Mouse (Mus musculus) adrenal gland, postnatal 25 days (tissue): Measurements from ENCODE around the gene Kif23. TPM values are rescaled to one million over a fixed set of nuclear protein-coding genes. Genes with fewer than 3 reads are reported as not detected.

Source experiments
- DNase-seq: peaks from one replicate; pipeline ENCODE4 v3.0.0; 2021; ENCODE audit warnings: mixed read lengths
- total RNA-seq: library from RNA; stranded (reverse); gene quantifications from 2 replicates; pipeline ENCODE4 v1.2.3, GENCODE M21; 2021

The Kif23 gene
- total RNA-seq, 1 experiment from 2014 or later, result 13.8 TPM

DNA sequence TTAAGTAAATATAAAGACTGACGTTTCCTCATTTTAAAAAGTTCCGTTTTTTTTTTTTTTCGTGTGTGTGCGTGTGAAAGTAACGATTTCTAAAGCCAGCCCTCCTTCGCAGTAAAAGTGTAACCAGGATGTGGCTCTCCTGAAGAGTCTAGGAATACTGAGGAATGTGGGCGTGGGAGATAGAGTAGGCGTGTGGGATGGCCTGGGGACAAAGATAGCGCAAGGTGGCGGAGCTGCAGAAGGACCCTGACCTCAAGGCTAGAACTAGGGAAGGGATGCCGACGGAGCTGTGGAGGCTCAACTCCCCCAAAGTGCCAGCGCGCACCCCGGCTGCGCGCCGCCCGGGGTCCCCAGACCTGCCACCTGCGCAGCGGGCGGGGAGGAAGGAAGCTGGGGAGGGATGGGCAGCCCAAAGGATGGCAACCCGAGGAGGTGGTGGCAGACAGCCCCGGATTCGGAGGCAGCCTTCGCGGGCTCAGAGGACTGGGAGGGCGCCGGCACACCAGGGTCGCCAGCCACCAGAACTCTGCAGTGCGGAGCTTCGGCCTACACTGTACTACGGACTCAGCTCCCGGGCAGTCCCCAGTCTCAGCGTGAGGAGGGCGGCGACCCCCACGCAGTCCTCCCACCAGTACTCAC, 482 bp downstream of the Kif23 start:
- peak; percentile 18 for DNase-seq

DNA sequence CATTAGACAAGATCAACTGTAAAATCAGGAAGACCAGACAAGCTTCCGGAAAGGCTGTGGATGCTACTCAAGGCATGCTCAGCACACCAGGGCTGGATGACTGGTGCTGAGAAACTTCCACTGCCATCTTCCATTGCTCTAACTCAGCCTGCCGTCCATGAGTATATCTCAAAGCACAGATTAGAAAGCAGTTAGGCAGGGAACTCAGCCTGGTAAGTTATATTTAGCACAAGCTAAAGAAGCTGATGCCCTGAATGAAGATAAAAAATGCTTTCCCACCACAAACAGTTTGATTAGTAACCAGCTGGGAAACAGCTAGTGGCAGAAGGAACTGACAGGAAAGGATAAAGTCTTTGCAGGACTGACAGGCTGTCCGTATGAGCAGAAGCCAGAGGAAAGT, 5.5 kb downstream of the Kif23 start:
- no peak for DNase-seq

DNA sequence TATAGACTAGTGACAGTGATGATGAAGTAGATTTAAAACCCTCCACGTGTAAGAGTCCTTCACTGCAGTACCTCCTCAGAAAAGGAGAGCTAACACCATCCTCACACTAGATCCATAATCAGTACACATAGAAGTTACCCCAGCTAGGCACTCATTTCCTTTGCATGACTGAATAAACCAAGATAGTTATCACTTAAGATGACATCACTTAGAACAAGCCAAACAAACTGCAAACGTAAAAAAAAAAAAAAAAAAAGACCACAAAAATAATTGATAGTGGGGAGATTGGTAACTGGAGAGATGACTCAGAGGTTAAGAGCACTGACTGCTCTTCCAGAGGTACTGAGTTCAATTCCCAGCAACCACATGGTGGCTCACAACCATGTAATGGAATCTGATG, 13.2 kb downstream of the Kif23 start:
- no peak for DNase-seq

DNA sequence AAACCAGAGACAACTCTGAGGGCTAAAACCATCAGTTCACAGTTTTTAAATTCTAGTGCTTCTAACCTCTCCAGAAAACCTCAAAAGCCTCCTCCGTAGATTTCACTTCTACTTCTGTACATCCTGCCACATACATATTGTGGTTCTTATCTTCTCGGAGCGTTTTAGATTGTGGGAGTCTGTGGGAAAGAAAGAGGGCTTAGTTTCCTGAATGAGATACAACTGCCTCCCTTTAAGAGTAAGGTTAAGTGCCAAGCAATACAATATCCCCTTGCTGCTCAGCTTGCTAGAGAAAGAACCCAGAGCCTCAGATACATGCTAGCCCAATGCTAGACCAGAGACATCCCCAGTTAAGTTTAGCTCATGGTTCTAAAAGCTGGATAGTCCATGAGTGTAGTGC, 14.6 kb downstream of the Kif23 start:
- DNase-seq, result no peak

DNA sequence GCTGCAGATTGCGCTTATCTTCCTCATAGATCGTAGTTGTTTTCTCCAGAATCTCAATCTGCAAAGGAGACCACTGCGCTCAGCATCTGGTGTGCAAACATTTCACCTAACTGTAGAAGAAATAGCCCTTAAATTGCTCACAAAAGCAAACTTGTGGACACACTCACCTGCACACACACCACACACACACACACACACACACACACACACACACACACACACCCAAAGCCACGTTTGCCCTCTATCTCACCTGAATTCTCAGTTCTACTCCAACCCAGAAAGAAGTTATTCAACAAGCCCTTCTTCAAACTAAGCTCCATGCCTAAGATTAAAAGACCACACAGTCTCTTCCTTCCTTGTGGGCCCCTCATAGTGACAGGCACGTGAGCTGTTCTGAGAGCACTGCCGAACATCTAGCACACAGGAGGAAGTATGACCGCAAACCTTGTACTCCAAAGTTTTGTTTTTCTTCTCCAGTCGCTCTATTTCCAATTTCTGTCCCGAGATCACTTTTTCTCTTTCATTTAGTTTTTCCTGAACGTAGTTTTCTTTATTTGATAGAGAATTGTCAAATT, 21.4 kb downstream of the Kif23 start:
- no peak for DNase-seq

DNA sequence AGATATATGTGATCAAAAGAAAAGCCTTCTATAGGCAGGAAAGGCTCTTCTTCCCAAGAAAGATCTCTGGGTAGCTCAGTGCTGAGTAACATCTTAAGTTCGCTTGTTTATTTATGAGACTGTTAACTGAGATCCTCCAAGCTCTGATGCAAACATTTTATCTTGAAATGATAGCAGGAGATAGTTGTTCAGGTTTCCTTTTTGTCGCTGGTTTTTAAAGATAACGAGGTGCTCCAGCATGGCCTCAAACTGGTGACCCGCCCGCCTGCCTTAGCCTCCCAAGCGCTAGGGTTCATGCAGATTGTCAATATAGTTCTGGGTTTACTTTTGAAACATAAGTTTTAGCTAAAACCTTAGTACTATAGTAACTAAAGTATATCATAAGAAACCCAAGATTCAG, 26.2 kb downstream of the Kif23 start:
- DNase-seq, result no peak

DNA sequence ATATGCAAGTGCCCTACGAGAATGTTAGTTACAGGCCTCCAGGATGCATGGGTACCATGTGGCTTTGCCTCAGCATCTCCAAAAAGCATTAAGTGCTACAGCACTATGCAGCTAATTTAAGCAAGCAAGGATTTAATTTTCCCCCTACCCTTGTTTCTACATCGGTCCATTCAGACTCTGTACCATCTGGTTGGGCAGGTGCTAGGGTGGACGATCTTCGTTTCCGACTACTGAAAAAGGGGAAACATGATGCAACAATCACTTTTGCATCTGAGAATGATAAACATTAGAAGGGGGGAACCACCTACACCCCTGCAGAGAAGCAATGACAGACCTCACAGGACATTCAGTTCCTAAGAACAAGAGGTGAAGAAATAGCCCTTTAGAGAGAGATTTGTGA, 27.1 kb downstream of the Kif23 start:
- no peak for DNase-seq

DNA sequence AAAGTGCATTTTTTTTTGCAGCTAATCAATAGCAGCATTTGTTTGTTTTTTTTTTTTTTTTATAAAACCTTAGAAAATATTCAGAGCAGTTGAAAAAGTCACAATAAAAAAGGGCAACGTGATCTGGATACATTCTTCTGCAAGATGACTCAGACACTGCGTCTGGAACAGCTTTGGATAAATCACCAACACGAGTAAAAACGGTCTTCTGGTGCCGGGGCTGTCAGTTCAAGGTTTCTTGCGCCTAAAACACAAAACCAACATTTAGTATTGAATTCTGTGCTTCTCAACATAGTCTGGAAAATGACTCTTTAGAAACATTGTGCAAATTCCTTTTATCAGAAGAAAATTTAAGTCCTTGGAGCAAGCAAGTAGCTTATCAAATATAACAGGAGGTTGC, 29.1 kb downstream of the Kif23 start:
- DNase-seq, result no peak

DNA sequence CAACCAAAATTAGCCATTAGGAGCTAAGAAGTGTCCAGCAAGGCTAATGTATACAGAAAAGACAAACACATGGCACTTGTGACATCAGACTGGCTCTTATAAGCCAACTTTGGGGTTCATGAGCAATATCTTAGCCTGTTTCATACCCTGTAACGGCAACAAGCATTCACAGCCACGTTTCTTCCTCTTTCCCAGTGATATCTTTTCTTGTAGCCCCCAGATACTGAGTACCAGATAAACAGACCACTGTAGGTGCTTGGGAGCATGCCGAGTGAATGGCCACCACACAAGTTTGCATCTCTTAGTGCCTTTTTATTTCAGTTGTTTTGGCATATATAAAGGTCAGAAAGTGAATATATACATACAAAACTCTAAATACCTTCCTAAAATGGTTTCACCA, 29.6 kb downstream of the Kif23 start:
- no peak for DNase-seq

DNA sequence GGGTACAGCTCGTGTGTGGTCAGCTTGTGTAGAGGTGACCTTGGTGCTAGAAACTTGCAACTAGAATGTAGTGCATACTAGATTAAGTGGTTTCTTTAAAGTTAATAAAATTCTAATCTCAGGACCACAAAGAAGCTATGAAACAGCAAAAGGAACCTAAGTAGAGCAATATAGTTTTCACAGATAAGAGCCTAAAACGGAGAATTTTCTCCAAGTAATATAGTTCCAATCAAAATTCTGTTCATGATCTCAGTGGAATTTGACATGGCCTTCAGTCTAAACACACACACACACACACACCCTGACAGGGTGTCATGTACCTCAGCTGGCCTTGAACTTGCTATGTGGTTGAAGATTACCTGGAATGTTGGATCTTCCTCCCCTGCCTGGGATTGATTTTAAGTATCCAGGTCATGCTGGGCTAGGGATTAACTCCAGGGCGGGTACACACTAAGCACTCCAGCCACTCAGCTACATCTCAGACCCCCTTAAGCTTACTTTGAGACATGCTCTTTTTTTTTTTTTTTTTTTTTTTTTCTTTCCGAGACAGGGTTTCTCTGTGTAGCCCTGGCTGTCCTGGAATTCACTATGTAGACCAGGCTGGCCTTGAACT, 31.1 kb downstream of the Kif23 start:
- no peak for DNase-seq

DNA sequence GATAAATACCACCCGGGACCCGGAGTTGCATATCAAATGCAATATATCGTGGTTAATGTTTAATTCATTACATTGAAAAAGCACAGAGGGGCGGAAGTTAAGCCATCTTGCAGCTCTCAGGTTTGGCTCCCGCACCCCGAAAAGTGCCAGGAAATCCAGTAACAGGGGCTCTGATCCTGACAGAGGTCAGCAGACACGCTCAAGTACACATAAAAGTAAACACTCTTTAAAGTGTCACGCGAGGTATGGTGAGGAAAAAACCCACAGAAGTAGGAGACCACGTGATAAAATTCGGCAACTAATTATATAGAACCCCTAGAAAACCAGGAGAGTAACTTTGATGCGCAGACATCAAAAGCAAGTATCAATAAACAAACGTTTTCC, 31.7 kb downstream of the Kif23 start:
- no peak for DNase-seq

DNA sequence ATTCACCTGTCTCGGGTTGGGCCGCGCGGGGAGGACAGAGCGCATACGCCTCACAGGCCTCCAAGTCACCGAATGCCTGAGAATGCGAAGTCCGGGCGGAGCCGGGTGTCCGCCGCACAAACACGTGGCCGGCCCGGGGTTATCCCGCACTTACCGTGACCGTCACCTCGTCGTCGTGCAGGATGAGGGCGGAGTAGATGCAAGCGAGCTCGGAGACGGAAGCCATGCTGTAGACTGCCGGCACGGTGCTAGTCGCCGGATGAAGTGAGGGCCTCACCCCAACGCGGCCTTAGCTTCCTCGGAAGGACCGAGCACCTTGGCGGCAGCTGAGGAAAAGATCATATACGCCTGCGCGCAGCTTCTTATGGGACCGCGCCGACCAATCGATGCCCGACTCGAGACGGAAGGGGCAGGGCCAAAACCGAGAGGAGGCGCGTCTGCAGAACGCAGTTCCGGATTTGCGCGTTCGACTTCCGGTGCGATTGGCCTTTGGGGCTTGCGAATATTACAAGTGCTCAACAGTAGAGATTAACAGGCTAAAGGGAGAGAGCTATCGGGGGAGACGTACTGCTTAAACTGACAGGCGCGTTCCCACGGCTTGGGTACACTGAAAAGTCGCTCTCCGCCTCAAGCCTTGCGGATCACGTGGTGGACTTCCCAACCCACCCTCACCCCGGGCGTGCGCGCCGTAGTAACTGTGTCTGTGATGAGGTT, 32.2 kb downstream of the Kif23 start, which contains the start of gene Rplp1:
TSS of gene Rplp1 (minus strand) at position 340 of the 714 bp plus-strand sequence.
- DNase-seq, result peak; percentile 95

DNA sequence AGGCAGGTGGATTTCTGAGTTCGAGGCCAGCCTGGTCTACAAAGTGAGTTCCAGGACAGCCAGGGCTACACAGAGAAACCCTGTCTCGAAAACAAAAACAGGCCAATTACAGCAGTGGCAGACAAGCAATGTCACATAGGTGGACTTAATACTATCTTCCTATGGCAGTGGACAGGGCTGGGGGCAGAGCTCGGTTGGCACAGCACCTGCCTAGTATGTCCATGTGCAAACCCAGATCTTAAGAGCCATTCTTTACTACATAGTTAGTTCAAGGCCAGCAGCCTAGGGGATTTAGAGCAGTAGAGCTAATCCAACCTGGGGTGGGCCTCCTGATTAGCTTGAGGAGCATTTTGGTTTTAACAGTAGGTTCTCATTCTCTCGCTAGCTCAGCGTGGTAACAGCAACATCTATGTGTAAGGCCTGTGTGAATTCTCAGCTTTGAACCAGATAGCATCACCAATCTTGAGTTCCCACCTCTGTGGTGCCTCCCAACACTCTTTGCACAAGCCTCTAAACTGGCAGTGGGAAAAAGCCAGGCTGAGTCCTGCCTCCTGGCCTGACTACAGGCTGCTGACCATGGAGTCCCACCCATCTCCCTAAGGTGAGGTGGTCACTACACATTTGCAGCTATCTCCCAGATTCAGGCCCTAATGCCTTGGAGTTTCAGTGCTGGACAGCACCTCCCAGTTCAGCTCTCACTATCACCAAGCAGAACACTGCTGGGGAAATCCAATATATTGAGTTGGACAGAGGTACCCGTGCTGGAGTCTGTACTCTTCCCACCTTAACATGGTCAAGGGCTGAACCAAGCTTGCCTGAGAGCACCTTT, 35.1 kb downstream of the Kif23 start:
- no peak for DNase-seq

DNA sequence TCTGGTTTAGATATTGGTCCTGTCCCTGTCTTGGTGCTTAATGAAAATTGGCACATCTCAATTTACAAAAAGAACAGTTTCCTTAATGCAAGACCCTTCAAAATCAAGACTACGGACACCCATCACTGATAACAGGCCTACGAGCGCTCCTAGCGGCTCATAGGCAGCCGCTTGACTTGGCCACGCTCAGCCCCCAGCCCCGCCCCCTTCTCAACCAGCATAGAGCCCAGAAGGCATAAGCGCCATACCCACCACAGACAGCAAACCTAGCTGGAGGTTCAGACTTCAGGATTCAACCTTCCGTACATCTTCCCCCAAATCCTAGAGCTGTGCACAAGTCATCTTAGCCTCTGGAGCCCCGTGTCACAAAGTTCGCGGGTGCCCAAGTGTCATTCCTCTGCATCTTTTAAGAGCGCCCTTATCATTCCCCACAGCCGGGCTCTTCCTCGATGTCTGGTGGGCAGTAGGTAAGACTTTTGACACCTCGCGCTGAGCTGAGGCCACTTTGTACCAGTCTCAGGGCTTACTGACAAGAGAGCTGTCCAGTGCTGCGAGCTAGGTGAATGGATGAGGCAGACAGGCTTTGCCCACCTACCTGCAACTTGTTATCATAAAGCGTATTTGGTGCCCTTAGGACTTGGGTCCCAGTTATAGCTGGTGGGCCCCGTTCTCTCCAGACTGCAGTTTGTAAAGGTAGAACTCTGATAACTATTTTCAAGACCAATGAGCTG, 35.9 kb downstream of the Kif23 start:
- DNase-seq, result peak; percentile 28

DNA sequence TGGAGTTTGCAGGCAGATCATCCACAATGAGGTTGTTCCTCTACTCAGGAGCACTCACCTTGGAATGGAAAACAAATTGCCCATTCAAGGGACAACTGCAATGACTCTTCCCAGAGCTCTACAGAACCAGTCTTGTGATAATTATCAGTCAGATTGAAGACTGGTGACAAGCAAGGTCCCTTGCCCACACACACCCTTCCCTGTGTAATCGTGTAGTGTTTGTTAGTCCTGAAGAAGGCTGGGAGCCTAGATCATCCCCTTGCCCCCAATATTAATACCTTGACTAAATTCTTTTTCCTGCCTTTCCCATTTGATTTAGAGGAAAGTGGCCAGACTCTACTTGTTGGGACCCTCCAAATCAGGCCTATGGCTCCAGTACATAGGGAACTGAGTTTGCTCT, 36.9 kb downstream of the Kif23 start:
- no peak for DNase-seq

DNA sequence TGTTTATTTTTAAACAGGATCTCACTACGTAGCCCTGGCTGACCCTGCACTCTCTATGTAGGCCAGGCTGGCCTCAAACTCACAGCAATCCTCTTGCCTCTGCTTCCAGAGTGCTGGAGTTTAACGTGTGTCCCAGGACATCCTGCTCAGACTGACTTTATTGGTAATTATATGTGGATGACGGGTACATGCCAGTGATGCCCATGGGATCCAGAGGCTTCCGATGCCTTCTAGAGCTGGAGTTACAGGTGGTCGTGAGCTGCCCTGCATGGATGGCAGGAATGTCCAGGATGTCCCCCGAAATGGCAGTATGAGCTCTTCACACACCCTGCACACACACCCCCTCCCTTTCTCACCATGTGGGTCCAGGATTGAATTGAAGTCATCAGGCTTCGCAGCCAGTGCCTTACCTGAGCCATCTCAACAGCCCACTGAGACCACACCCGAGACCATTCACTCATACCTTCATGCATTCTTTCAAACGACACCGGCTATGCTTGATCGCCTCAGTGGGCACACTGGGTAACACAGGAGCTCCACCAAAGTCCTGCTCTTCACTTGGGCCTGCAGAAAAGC, 37.7 kb downstream of the Kif23 start:
- no peak for DNase-seq

DNA sequence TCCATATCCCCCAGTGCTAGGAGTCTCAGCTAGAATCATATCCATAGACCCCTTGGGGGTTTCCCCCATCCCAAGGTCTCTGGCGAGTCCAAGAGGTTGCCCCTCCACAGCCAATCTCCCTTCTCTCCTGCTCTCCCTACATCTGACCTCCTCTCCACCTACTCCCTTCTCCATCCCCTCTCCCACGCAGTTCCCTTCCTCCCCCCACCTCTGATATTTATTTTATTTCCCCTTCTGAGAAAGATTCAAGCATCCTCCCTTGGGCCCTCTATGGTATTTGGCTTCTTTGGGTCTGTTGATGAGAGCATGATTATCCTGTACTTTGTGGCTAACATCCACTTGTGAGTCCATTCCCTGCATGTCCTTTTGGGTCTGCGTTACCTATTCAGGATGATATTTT, 38.2 kb downstream of the Kif23 start:
- no peak for DNase-seq

DNA sequence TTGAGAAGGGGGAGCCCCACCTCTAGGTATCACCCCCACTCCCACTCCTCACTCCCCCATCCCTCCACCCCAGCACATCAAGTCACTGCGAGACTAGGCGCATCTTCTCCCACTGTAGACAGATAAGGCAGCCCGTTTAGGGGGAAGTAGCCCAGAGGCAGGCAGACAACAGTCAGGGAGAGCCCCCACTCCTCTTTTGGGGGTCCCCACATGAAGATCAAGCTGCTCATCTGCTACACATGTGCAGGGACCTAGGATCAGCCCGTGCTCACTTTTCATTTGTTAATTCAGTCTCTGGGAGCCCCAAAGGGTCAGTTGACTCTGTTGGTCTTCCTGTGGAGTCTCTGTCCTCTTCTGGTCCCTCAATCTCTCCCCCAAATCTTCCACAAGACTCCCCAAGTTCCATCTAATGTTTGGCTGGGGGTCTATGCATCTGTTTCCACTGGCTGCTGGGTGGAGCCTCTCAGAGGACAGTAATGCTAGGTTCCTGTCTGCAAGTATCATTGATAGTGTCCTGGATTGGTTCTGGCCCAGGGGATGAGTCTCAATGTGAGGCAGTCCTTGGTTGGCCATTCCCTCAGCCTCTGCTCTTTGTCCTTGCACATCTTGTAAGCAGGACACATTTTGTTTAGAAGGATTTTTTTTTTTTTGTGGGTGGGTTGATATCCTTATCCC, 38.8 kb downstream of the Kif23 start:
- DNase-seq, result no peak

DNA sequence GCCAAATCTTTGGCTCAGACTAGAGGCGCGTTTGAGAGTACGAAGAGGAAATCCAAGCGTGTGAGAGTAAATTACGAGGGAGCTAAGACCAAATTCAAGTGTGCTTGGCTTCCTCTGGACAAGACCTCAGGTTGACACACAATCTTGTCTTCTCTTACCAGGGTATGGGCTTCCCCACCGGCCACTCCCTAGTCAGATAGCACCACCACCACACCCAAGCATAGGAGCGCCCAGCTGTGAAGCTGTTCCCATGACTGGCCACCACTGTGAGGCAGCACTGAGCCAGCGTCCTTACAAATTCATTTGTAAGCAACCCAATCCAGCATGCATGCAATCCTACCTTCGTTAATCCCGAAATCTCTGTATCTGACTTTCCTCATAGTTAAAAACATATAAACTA, 39.7 kb downstream of the Kif23 start:
- DNase-seq, result peak; percentile 45

DNA sequence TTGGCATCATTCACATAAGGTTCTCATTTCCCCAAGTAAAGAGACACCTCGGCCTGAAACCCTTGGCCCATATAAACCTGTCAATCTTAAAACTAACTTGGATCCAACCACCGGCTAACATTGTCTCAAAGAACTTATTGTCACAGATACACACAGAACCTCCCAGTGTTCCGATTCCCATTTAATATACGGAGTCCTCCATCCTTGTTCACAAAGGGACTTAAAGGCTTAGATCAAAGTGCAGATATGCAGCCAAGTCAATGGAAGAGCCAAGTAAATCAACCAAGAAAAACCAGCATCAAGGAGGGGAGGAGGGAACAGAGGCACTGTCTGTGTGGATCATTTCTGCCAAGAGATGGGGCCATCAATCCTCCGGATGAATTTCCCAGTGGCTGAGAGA, 41.0 kb downstream of the Kif23 start:
- DNase-seq, result no peak

DNA sequence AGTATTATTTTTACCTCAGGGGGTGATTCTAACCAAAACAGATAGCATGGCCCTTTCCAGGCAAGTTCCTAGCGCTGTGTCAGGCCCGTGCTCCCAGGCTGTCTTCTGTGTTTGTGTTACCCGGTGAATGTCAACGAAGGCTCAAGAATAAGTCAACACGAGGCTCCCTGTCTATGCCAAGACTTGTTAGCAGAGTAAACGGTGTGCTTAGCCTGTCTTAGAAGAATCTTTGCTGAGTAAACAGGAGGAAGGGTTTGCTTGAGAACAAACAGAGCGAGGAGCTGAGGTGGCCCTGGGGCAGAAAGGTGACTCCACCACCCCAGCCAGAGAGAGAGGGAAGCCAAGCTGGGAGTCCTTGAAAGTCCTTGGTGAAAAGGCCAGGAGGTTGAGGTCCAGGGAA, 42.4 kb downstream of the Kif23 start:
- no peak for DNase-seq
